ENCODE assay signal across 18 mouse cellular contexts in the genomic region with DNA sequence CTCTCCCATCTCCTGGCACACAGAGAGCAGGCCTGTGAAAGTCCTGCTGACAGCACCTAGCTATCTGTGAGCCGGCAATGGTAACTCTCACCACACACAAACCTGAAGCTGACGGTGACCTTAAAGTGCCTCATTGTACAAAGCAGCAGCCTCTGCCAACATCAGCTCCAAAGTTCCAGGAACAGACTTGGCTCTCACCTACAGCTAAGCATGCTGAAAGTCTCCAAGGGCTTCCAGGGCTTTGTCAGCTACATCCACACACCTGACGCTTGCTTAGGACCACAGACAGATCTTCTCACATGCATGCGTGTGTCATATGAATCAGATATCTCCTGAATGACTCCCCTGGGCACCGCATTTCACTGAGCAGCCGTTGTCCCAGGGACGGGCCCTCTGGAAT. TPM values are rescaled to one million over a fixed set of nuclear protein-coding genes. Genes with fewer than 3 reads are reported as not detected.
A peak's percentile ranks its signal among the peaks of the same experiment; 100 is the strongest.
DNase-seq lines count a peak whose midpoint lies in the region; ATAC-seq and TF ChIP-seq lines count a peak whose summit lies in the region.
"Had no signal": no experiment of that assay in that cellular context is flagged by ENCODE, and none has a peak within 500 bp of the region (broad histone marks: within the 10 kb centered on the region; RNA-seq: fewer than 3 reads in every experiment).

No protein-coding gene starts in this region.

- H3K27ac ChIP-seq in liver, embryonic 16.5 days (ENCODE audit: low read length) = no peak overlapping the region
- no peak overlapping the region for H3K27ac ChIP-seq in liver, embryonic 11.5 days (ENCODE audit: low read depth, low read length)
- peak overlapping the region; percentile 63 to 74 for H3K27ac ChIP-seq in heart, embryonic 14.5 days (replicated peaks in 1 of 2; ENCODE audit: control insufficient read depth in 1 of 2, insufficient read depth in 1 of 2, low read depth in 2 of 2, low read length in 2 of 2)
- peak overlapping the region; percentile 26; the same call in 1 of the 2 replicates for H3K27ac ChIP-seq in limb, embryonic 14.5 days (replicated peaks; ENCODE audit: low read depth, low read length)
- H3K27ac ChIP-seq: hindbrain, embryonic 14.5 days; lung, embryonic 15.5 days; stomach, postnatal 0 days had no signal

- H3K4me3 ChIP-seq in liver, embryonic 16.5 days (ENCODE audit: low read depth, low read length) = no peak overlapping the region
- no peak overlapping the region for H3K4me3 ChIP-seq in liver, embryonic 11.5 days (ENCODE audit: low read depth, low read length)
- no peak overlapping the region for H3K4me3 ChIP-seq in heart, embryonic 14.5 days (ENCODE audit: control insufficient read depth in 1 of 2, insufficient read depth in 1 of 2, low read depth in 1 of 2, low read length in 2 of 2)
- H3K4me3 ChIP-seq in limb, embryonic 14.5 days (replicated peaks; ENCODE audit: low read length) = no peak overlapping the region
- H3K4me3 ChIP-seq: lung, embryonic 15.5 days had no signal

- WGBS in liver, embryonic 16.5 days (ENCODE audit: insufficient replicate concordance) = 62% methylated on average over 7 of the region's 7 CpGs
- 68% methylated on average over 7 of the region's 7 CpGs for WGBS in liver, embryonic 11.5 days
- 17% methylated on average over 7 of the region's 7 CpGs for WGBS in heart, embryonic 14.5 days
- 64% methylated on average over 7 of the region's 7 CpGs for whole genome bisulfite sequencing in limb, embryonic 14.5 days

- no peak for TF ChIP-seq POLR2A in limb, embryonic 14.5 days (IDR thresholded peaks at IDR 0.05; ENCODE audit: borderline replicate concordance, extremely low read depth, insufficient read depth, insufficient read length)

- H3K27me3 ChIP-seq in liver, embryonic 16.5 days (ENCODE audit: control insufficient read depth, insufficient read depth, low read depth, low read length) = no peaks in the 10 kb centered on the region
- no peaks in the 10 kb centered on the region for H3K27me3 ChIP-seq in liver, embryonic 11.5 days (replicated peaks; ENCODE audit: control insufficient read depth, insufficient read depth, low read length)
- no peaks in the 10 kb centered on the region for H3K27me3 ChIP-seq in heart, embryonic 14.5 days (ENCODE audit: control insufficient read depth, insufficient read depth, low read length)
- H3K27me3 ChIP-seq in limb, embryonic 14.5 days (ENCODE audit: control insufficient read depth, insufficient read depth, low read length) = no peaks in the 10 kb centered on the region
- H3K27me3 ChIP-seq: lung, embryonic 15.5 days had no signal

- no peaks in the 10 kb centered on the region; the same call in 1 of the 2 replicates for H3K4me1 ChIP-seq in liver, embryonic 16.5 days (ENCODE audit: control insufficient read depth, low read depth, low read length)
- H3K4me1 ChIP-seq in liver, embryonic 11.5 days (replicated peaks; ENCODE audit: control insufficient read depth, insufficient read depth, low read length) = peaks cover 3% of the 10 kb centered on the region; the same call in 1 of the 2 replicates
- peaks cover 44 to 52% of the 10 kb centered on the region in 2 experiments for H3K4me1 ChIP-seq in heart, embryonic 14.5 days (ENCODE audit: control insufficient read depth in 2 of 2, insufficient read depth in 2 of 2, low read length in 2 of 2)
- peaks cover 31% of the 10 kb centered on the region for H3K4me1 ChIP-seq in limb, embryonic 14.5 days (ENCODE audit: control insufficient read depth, insufficient read depth, low read length)

- no peaks in the 10 kb centered on the region for H3K9me3 ChIP-seq in liver, embryonic 16.5 days (replicated peaks; ENCODE audit: control insufficient read depth, low read length)
- H3K9me3 ChIP-seq in liver, embryonic 11.5 days (ENCODE audit: control insufficient read depth, low read length) = no peaks in the 10 kb centered on the region
- H3K9me3 ChIP-seq in heart, embryonic 14.5 days (ENCODE audit: control insufficient read depth, low read length) = no peaks in the 10 kb centered on the region
- H3K9me3 ChIP-seq in limb, embryonic 14.5 days (ENCODE audit: control insufficient read depth, low read length) = no peaks in the 10 kb centered on the region
- H3K9me3 ChIP-seq: lung, embryonic 15.5 days had no signal

- H3K4me2 ChIP-seq in liver, embryonic 16.5 days (ENCODE audit: low read depth, low read length) = no peak overlapping the region
- no peak overlapping the region for H3K4me2 ChIP-seq in liver, embryonic 11.5 days
- no peak overlapping the region for H3K4me2 ChIP-seq in heart, embryonic 14.5 days (ENCODE audit: low read length)
- H3K4me2 ChIP-seq in limb, embryonic 14.5 days (replicated peaks; ENCODE audit: low read depth, low read length, severe bottlenecking) = no peak overlapping the region
- H3K4me2 ChIP-seq: hindbrain, embryonic 14.5 days; lung, embryonic 15.5 days had no signal

- H3K36me3 ChIP-seq in liver, embryonic 16.5 days (ENCODE audit: control insufficient read depth, insufficient read depth) = no peaks in the 10 kb centered on the region
- H3K36me3 ChIP-seq in liver, embryonic 11.5 days (ENCODE audit: control insufficient read depth, insufficient read depth, low read length) = no peaks in the 10 kb centered on the region
- H3K36me3 ChIP-seq in heart, embryonic 14.5 days (ENCODE audit: control insufficient read depth, insufficient read depth, low read length) = no peaks in the 10 kb centered on the region
- no peaks in the 10 kb centered on the region for H3K36me3 ChIP-seq in limb, embryonic 14.5 days (ENCODE audit: control insufficient read depth, insufficient read depth, low read length)
- H3K36me3 ChIP-seq: lung, embryonic 15.5 days had no signal

- ATAC-seq in liver, embryonic 16.5 days (ENCODE audit: low read depth) = peak; percentile 41; the same call in 1 of the 2 replicates
- no peak for ATAC-seq in liver, embryonic 11.5 days (replicated peaks; ENCODE audit: low FRiP score)
- peak; percentile 45 for ATAC-seq in heart, embryonic 14.5 days (ENCODE audit: insufficient number of reproducible peaks, insufficient read depth, low FRiP score, low read depth)
- peak; percentile 27; the same call in 1 of the 2 replicates for ATAC-seq in limb, embryonic 14.5 days (ENCODE audit: low FRiP score, low read depth)
- ATAC-seq in CD4-positive, CD25-positive, alpha-beta regulatory T cell, adult 4 months = no peak
- ATAC-seq: forebrain, embryonic 14.5 days; intestine, embryonic 16.5 days; midbrain, embryonic 16.5 days had no signal

- H3K9ac ChIP-seq in liver, embryonic 16.5 days (ENCODE audit: low read depth, low read length) = no peak overlapping the region
- H3K9ac ChIP-seq in liver, embryonic 11.5 days (ENCODE audit: low read depth, low read length) = no peak overlapping the region
- no peak overlapping the region for H3K9ac ChIP-seq in heart, embryonic 14.5 days (ENCODE audit: low read length)
- H3K9ac ChIP-seq in limb, embryonic 14.5 days (ENCODE audit: low read depth, low read length, severe bottlenecking) = no peak overlapping the region
- H3K9ac ChIP-seq: hindbrain, embryonic 14.5 days; lung, embryonic 15.5 days had no signal

- peak; percentile 29 for DNase-seq in adrenal gland, postnatal 14 days
- DNase-seq in adrenal gland, adult 8-10 months = no peak
- DNase-seq in liver, embryonic 11.5 days (ENCODE audit: low spot score) = no peak
- DNase-seq in limb, embryonic 14.5 days (ENCODE audit: low spot score) = peak; percentile 10
- no peak for DNase-seq in c-Kit-positive CD71-positive TER-119-positive erythroid progenitor cells, embryonic 14.5 days (ENCODE audit: low spot score)
- DNase-seq: cerebellum, adult 18-20 months; embryo, embryonic 11 days; gastrocnemius, postnatal 36 days had no signal

RNA-seq across cellular contexts. Expression of a gene that starts 42.0 kb away (rescaled TPM):
- total RNA-seq in adrenal gland, postnatal 14 days (2021) = 3.8 and 6.4 TPM in 2 replicates
- total RNA-seq in adrenal gland, adult 8-10 months (2022) = 1 to 10 TPM; 1.5 to 3.1 (median 2.4) TPM
- 0.11 and 0.19 TPM in 2 replicates for polyA plus RNA-seq in liver, embryonic 16.5 days (2015; fragmentation: Nextera tagmentation; extraction: Ambion mirVana)
- polyA plus RNA-seq in liver, embryonic 11.5 days (2014; fragmentation: Nextera tagmentation; extraction: Ambion mirVana) = 0.34 and 0.35 TPM in 2 replicates
- polyA plus RNA-seq in heart, embryonic 14.5 days (2014; fragmentation: Nextera tagmentation; extraction: Ambion mirVana) = 6.5 and 8.2 TPM in 2 replicates
- polyA plus RNA-seq in limb, embryonic 14.5 days (2012; rRNA removed) = 1.7 and 2.3 TPM in 2 replicates
- polyA plus RNA-seq in limb, embryonic 14.5 days (2014; fragmentation: Nextera tagmentation; extraction: Ambion mirVana) = 1.3 and 1.9 TPM in 2 replicates
- not detected for polyA plus RNA-seq in CD4-positive, CD25-positive, alpha-beta regulatory T cell, adult 4 months (2017; shearing (Covaris generic))
- polyA plus RNA-seq: activated CD4-positive, CD25-positive, alpha-beta regulatory T cell, adult 4 months had no signal

Comparison
In these comparisons a context has a peak if more than half of its experiments do, and no peak if none do; other contexts are left out.
1. DNase-seq: peak in adrenal gland, postnatal 14 days (single experiment) and limb, embryonic 14.5 days (single experiment); none in adrenal gland, adult 8-10 months (single experiment), liver, embryonic 11.5 days (single experiment) and c-Kit-positive CD71-positive TER-119-positive erythroid progenitor cells, embryonic 14.5 days (single experiment).
2. ATAC-seq: peak in liver, embryonic 16.5 days (single experiment), heart, embryonic 14.5 days (single experiment) and limb, embryonic 14.5 days (single experiment); none in liver, embryonic 11.5 days (single experiment) and CD4-positive, CD25-positive, alpha-beta regulatory T cell, adult 4 months (single experiment).
3. H3K27ac ChIP-seq: peak in heart, embryonic 14.5 days (2 of 2) and limb, embryonic 14.5 days (single experiment); none in liver, embryonic 16.5 days (single experiment) and liver, embryonic 11.5 days (single experiment).